Mouse (Mus musculus) lung, adult 2 months (tissue): Measurements from ENCODE around the gene Duox2.

Experiments used
- CTCF ChIP-seq: fragments of 200-500 bp; IDR thresholded peaks from 2 replicates; pipeline ENCODE4 v1.5.1; 2011; ENCODE audit warnings: mild to moderate bottlenecking, low read length, control low read depth; ENCODE audit not compliant: insufficient read depth
- POLR2A ChIP-seq: fragments of 200-500 bp; IDR thresholded peaks from 2 replicates; pipeline ENCODE4 v1.6.1; 2011; ENCODE audit warnings: low read depth, mild to moderate bottlenecking, control low read depth, low read length, borderline replicate concordance; ENCODE audit errors: extremely low read depth

GRCm38 (mm10) chr2:122317384-122317783, 19.1 kb upstream of the Duox2 start:
- no peak for TF ChIP-seq POLR2A
- no peak for TF ChIP-seq CTCF
